Mouse (Mus musculus) C2C12 (cell line): ENCODE results near the gene Dlgap1.

Source experiments
- CTCF ChIP-seq: IDR thresholded peaks from one replicate; pipeline ENCODE4 v1.5.1; 2011; ENCODE audit not compliant: control insufficient read depth, insufficient read depth, insufficient read length
- MYOD1 ChIP-seq: IDR thresholded peaks from one replicate; pipeline ENCODE4 v1.6.1; 2011; ENCODE audit warnings: low read depth; ENCODE audit not compliant: control insufficient read depth, insufficient read length
- USF1 ChIP-seq: IDR thresholded peaks from one replicate; pipeline ENCODE4 v1.6.1; 2011; ENCODE audit warnings: low read depth, mild to moderate bottlenecking, control low read depth, moderate library complexity

- TF ChIP-seq CTCF, result no peak
- TF ChIP-seq MYOD1, result no peak
- TF ChIP-seq USF1, result no peak
Observed at GRCm38 (mm10) chr17:70334171-70334570, 365.3 kb downstream of the Dlgap1 start.
